Mouse (Mus musculus) stomach, embryonic 14.5 days (tissue): ENCODE results near the gene Bglap. TPM values are rescaled to one million over a fixed set of nuclear protein-coding genes. Genes with fewer than 3 reads are reported as not detected.
"Not testable (repeated sequence)": the region's sequence is repeated elsewhere in the genome, so short reads cannot be mapped to it uniquely, and the experiment has no call there.

Experiments
- ATAC-seq: fragments of 200-750 bp; cut with Nextera tagmentation; 2 replicates; pipeline ENCODE4 v1.8.0; 2017; ENCODE audit warnings: low read depth, moderate TSS enrichment; ENCODE audit not compliant: insufficient number of reproducible peaks, insufficient read depth, low FRiP score
- H3K27ac ChIP-seq: fragments of 300-500 bp; sonication (generic); 2 replicates; pipeline ENCODE4 v1.5.1; 2014; ENCODE audit warnings: mild to moderate bottlenecking, low read length, moderate library complexity, mixed read lengths
- H3K27me3 ChIP-seq: fragments of 300-500 bp; sonication (generic); 2 replicates; pipeline ENCODE4 v1.6.1; 2014; ENCODE audit warnings: low read length, control low read depth, mixed read lengths; ENCODE audit not compliant: control insufficient read depth, insufficient read depth
- H3K36me3 ChIP-seq: fragments of 300-500 bp; sonication (generic); 2 replicates; pipeline ENCODE4 v1.6.1; 2014; ENCODE audit warnings: mild to moderate bottlenecking, control low read depth, low read length, moderate library complexity, mixed read lengths; ENCODE audit not compliant: control insufficient read depth, insufficient read depth
- H3K4me1 ChIP-seq: fragments of 300-500 bp; sonication (generic); 2 replicates; pipeline ENCODE4 v1.6.1; 2014; ENCODE audit warnings: low read length, control low read depth, mixed read lengths; ENCODE audit not compliant: control insufficient read depth, insufficient read depth
- H3K4me2 ChIP-seq: fragments of 300-500 bp; sonication (generic); replicated peaks from 2 replicates; pipeline ENCODE4 v1.6.1; 2014; ENCODE audit warnings: low read depth, low read length, control low read depth
- H3K4me3 ChIP-seq: fragments of 300-500 bp; sonication (generic); 2 replicates; pipeline ENCODE4 v1.5.1; 2014; ENCODE audit warnings: low read depth, low read length, control low read depth
- H3K9ac ChIP-seq: fragments of 300-500 bp; sonication (generic); replicated peaks from 2 replicates; pipeline ENCODE4 v1.6.1; 2014; ENCODE audit warnings: low read depth, mild to moderate bottlenecking, control low read depth, low read length, moderate library complexity, mixed read lengths
- H3K9me3 ChIP-seq: fragments of 300-500 bp; sonication (generic); 2 replicates; pipeline ENCODE4 v1.6.1; 2016; ENCODE audit warnings: low read depth, low read length, control low read depth; ENCODE audit not compliant: control insufficient read depth
- WGBS: fragments of 180-500 bp; shearing (Covaris S2); extraction: QIAGEN DNeasy Blood & Tissue Kit; methylation state at CpG from one replicate; pipeline ENCODE4 v1.1.7; 2014; 5-methylcytosine and 5-hydroxymethylcytosine counted together
- polyA plus RNA-seq: library from polyadenylated mRNA; unstranded; fragments of >200 nt; fragmentation: Nextera tagmentation; extraction: Ambion mirVana; gene quantifications from 2 replicates; pipeline ENCODE4 v1.2.1, GENCODE M21; 2014

Bglap gene
- polyA plus RNA-seq = not detected in 2 replicates

DNA sequence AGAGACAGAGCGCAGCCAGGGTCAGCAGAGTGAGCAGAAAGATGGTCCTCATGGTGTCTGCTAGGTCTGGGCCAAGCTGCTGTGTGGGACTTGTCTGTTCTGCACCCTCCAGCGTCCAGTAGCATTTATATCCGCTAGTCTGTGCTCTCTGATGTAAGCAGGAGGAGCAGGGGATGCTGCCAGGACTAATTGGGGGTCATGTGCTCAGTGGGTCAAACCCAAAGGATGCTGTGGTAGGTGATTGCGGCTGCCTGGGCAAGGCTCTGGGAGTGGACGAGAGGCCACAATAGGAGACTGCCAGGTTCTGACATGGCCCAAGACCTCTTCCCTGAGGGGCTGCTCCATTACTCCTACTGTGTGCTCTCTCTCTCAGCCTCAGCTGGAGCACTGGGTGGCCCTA lies at the start of gene Bglap:
Gene Bglap, minus strand, starts transcription at position 101 of the 400 bp plus-strand sequence.
- Histone ChIP-seq H3K36me3 (no peaks in the 10 kb centered on the region), H3K4me3 (no peak within 1 kb of the TSS), H3K27ac (no peak within 1 kb of the TSS), H3K9ac (no peak within 1 kb of the TSS), H3K4me2 (no peak within 1 kb of the TSS), H3K4me1 (no peaks in the 10 kb centered on the region), H3K27me3 (no peaks in the 10 kb centered on the region), H3K9me3 (no peaks in the 10 kb centered on the region)
- 77% methylated on average over 5 of the region's 5 CpGs for WGBS
- no peak for ATAC-seq

DNA sequence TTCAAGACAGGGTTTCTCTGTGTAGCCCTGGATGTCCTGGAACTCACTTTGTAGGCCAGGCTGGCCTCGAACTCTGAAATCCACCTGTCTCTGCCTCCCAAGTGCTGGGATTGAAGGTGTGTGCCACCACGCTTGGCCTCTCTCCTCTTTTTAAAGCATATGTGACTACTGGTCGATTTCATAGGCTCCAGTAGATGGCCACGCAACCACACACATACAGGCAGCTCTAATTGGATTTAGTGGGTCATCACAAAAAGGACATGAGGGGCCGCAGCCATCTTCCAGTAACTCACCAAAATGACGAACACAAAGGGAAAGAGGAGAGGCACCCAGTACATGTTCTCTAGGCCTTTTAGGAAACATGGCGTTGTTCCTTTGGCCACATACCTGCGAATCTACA lies 44.4 kb upstream of the Bglap start:
- not testable (repeated sequence) for ATAC-seq, H3K27me3 ChIP-seq, H3K9me3 ChIP-seq, H3K9ac ChIP-seq, H3K27ac ChIP-seq, H3K4me1 ChIP-seq, H3K4me2 ChIP-seq, H3K36me3 ChIP-seq, H3K4me3 ChIP-seq
- 68% methylated on average over 8 of the region's 8 CpGs for WGBS

DNA sequence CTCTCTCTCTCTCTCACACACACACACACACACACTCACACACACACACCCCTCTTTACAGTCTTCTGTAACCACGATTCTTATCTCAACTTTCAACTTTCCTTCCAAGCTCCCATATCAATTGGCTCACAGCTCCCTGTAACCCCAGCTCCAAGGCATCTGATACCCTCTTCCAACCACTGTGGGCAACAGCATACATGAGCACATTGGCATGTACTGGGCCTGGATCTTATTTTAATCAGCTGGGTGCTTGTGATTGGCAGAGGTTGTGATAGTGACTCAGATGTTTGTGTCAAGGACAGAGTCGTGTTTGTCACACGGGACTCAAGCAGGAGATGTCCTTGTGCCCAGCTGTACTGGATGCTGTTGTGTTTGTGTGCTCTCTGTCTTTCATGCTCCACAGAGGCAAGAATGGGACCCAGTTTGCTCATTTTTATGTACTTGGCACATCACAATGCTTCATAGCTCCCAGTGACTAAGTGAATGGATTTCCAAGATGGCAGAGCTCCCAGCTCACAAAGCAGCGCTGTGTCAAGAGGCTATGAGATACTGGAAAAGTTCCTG lies 43.2 kb upstream of the Bglap start:
- no peak overlapping the region for H3K4me2 ChIP-seq
- peaks cover 13% of the 10 kb centered on the region for H3K4me1 ChIP-seq
- H3K4me3 ChIP-seq = no peak overlapping the region
- no peaks in the 10 kb centered on the region for H3K36me3 ChIP-seq
- no peak overlapping the region for H3K27ac ChIP-seq
- no peak for ATAC-seq
- H3K27me3 ChIP-seq = no peaks in the 10 kb centered on the region
- H3K9ac ChIP-seq = no peak overlapping the region
- WGBS = 76% methylated on average over 4 of the region's 4 CpGs
- H3K9me3 ChIP-seq = no peaks in the 10 kb centered on the region

DNA sequence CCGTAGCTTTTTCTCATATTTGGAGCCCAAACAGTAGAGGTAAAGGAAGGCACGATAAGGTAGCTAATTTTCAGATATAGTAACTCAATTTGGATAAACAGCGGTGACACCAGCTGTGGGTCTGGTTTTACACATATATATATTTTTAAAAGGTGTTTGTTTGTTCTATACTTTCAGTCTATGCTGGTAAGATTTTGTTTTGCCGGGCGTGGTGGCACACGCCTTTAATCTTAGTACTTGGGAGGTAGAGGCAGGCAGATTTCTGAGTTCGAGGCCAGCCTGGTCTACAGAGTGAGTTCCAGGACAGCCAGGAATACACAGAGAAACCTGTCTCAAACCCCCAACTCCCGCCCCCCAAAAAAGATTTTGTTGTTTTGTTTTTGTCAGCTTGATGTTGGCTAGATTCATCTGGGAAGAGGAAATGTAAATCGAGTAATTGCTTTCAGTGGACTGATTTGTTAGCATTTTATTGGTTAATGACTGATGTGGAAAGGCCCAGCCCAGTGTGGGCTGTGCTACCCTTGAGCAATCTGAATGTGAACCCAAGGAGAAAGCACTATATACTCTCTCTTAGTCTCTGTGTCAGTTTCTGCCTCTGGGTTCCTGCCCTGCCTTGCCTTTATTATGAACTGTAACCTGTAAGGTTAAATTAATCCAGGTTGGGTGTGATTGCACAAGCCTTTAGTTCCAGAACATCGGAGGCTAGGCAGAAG lies 41.6 kb upstream of the Bglap start:
- H3K4me1 ChIP-seq = peaks cover 17% of the 10 kb centered on the region
- H3K9ac ChIP-seq = no peak overlapping the region
- H3K4me3 ChIP-seq = no peak overlapping the region
- 85% methylated on average over 10 of the region's 10 CpGs for WGBS
- no peak for ATAC-seq
- no peak overlapping the region for H3K27ac ChIP-seq
- no peak overlapping the region; the same call in 1 of the 2 replicates for H3K4me2 ChIP-seq
- H3K27me3 ChIP-seq = no peaks in the 10 kb centered on the region
- no peaks in the 10 kb centered on the region for H3K9me3 ChIP-seq
- no peaks in the 10 kb centered on the region for H3K36me3 ChIP-seq

DNA sequence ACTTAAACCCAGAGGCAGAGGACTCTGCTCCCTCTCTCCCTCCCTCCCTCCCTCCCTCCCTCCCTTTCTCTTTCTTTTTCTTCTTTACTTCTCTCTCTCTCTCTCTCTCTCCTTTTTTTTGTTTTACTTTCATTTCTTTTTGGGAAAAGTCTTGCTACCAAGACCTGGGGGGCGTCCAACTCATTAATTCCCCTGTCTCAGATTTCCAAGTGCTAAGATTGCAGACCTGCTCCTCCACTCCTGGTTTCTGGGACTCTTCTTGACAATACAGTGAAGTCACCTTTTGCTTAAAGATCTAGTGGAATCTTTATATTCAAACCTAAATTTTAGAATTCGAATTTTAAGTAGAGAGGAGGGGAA lies 41.0 kb upstream of the Bglap start:
- peaks cover 3% of the 10 kb centered on the region; the same call in 1 of the 2 replicates for H3K36me3 ChIP-seq
- peaks cover 17% of the 10 kb centered on the region for H3K4me1 ChIP-seq
- no peak overlapping the region; the same call in 1 of the 2 replicates for H3K4me2 ChIP-seq
- H3K9ac ChIP-seq = no peak overlapping the region
- no peaks in the 10 kb centered on the region for H3K27me3 ChIP-seq
- H3K9me3 ChIP-seq = no peaks in the 10 kb centered on the region
- WGBS = 7% methylated on average over 2 of the region's 2 CpGs
- ATAC-seq = no peak
- peak overlapping the region; percentile 79 for H3K4me3 ChIP-seq
- no peak overlapping the region for H3K27ac ChIP-seq

DNA sequence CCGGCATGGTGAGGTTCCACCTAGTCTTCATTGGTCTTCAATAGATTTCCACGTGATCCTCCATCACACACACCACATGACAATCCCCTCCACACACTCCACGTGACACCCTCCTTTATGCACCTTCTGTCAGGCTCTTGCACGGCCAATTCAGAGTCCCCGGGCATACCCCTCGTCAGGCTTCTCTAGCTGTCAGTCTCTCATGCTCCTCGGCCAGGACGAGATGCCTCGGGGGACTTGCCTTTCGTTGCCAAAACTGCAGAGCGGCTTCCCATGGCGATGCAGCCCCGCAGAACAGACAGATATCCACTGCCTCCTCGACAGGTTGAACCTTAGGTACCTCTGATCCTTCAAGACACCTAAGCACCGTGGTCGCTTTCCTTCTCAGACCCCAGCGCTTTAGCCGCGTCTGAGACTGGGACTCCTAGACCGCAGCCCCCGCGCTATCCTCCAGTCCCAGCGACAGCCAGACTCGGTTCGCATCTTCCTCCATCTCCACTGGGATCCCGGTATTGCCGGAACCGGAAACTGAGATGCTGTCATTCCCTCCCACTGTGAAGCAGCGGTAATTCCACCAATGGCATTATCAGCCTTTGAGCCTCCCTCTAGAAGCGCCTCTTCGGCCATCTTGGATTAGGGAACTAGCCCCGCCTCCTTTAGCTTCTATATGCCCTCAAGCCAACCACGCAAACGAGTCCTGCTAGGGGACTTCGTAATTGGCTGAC lies 40.5 kb upstream of the Bglap start, which contains the start of gene Slc25a44:
Gene Slc25a44, minus strand, starts transcription at position 535 of the 725 bp plus-strand sequence.
- H3K36me3 ChIP-seq = peaks cover 8% of the 10 kb centered on the region; the same call in 1 of the 2 replicates
- H3K4me1 ChIP-seq = peaks cover 17% of the 10 kb centered on the region
- H3K27me3 ChIP-seq = no peaks in the 10 kb centered on the region
- ATAC-seq = peak; percentile 98
- H3K4me2 ChIP-seq = peak within 1 kb of the TSS; percentile 96
- H3K4me3 ChIP-seq = peak within 1 kb of the TSS; percentile 79
- peak within 1 kb of the TSS; percentile 52 for H3K9ac ChIP-seq
- H3K27ac ChIP-seq = no peak within 1 kb of the TSS
- 1% methylated on average over 35 of the region's 35 CpGs for WGBS
- H3K9me3 ChIP-seq = no peaks in the 10 kb centered on the region

DNA sequence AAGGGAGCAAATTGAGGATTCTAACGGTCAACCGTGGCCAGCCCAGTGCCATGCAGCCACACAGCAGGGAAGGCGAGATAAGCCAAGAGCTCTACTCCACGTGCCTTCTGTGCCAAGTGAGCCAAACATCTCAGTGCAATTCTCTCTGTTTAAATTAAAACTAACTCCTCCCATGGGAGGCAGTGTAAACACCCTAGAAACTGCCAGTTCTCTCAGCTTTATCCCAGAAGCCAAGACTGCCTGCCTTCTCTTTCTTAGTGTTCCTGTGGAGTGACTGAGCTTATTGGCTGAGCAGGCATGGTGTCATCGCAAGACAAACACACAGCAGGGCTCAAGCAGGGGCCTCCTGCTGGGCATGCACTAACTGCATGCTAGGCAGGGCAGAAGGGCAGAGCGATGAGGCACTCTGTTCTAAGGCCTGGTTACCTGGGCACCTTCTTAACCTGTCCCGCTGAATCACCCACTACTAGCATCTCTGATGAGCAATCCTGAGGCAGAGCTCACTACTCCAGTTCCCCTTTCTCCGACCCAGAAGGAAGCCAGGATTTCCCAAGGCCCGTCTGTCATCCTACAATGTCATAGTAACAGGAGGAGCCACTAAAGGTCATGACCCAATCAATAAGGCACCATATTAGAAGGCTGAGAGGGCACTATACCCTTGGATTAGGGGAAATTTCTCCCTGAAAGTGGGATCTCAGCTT lies 37.9 kb upstream of the Bglap start:
- ATAC-seq = peak; percentile 39; the same call in 1 of the 2 replicates
- Histone ChIP-seq H3K36me3 (peaks cover 27% of the 10 kb centered on the region), H3K9ac (no peak overlapping the region; the same call in 1 of the 2 replicates), H3K9me3 (no peaks in the 10 kb centered on the region), H3K27me3 (no peaks in the 10 kb centered on the region), H3K27ac (peak overlapping the region; percentile 30; the same call in 1 of the 2 replicates), H3K4me1 (peaks cover 17% of the 10 kb centered on the region), H3K4me3 (no peak overlapping the region), H3K4me2 (no peak overlapping the region)
- 38% methylated on average over 9 of the region's 9 CpGs for WGBS

DNA sequence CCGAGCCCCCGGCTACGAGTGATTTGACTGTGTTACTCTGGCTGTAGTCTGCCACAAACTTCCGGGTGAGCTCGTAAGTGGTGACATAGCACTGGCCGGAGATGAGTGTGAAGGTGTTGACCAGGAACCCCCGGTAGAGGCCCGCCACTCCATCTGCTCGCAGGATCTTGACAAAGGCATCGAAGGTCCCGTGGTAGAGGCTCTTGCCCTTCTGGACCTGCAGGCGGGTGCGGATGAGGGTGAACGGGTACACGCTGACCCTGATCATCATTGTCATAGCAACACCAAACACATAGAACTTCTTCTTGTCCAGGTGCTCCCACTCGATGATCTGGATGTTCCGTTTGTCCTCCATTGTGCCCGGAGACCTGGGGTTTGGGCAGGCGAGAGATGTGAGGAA lies 36.5 kb upstream of the Bglap start:
- WGBS = 94% methylated on average over 19 of the region's 19 CpGs
- Histone ChIP-seq H3K9me3 (no peaks in the 10 kb centered on the region), H3K4me1 (peaks cover 17% of the 10 kb centered on the region), H3K27me3 (no peaks in the 10 kb centered on the region), H3K9ac (no peak overlapping the region), H3K4me2 (no peak overlapping the region), H3K36me3 (peaks cover 37% of the 10 kb centered on the region), H3K4me3 (no peak overlapping the region), H3K27ac (no peak overlapping the region)
- no peak for ATAC-seq
